Mouse (Mus musculus): ENCODE results near the gene Ephb2. TPM values are rescaled to one million over a fixed set of nuclear protein-coding genes. Genes with fewer than 3 reads are reported as not detected.
A peak's percentile ranks its signal among the peaks of the same experiment; 100 is the strongest.

Ephb2 gene
- polyA plus RNA-seq, 1 experiment from 2014 or later, result 3.3 TPM

DNA sequence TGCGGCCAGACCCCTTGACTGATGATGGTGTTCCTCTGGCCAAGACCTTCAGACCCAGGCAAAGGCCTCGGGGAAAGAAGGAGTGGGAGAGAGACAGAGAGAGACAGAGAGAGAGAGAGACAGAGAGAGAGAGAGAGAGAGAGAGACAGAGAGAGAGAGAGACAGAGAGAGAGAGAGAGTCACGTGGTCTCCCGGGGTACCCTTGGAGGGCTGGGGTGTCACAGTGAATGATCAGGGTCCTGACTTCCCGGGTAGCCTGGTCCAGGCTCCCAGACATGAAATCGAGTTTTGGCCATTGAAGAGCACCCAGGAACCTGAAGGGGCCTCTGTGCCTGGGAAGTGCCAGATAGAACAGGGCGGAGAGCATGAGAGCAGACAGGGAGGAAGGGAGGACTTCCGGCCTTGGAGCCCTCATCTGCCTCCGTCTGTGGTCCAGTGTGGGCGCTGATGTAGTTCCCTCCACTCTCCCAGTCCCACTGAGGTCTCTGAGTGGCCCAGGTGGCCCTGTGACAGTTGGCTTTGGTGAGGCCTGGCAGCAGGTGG, 182.0 kb downstream of the Ephb2 start:
- peak; percentile 13 for DNase-seq (ENCODE audit: low spot score)

DNA sequence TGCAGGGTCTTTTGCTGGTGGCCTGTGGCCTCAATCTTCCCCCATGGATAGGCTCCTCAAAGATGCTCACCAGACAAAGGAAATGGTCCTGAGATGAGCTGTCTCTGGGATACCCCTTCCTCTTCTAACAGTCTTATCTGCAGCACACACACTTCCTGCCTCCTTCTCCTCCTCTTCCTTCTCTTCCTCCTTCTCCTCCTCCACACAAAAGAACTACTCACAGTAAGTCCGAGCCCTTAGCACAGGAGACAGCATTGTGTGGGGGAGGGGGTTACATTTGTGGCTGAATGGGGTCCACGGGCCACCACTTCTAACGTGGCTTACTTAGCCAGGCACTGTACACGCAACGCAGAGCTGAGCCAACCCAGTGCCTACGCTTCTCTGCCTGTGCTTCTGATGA, 182.8 kb downstream of the Ephb2 start:
- no peak for DNase-seq (ENCODE audit: low spot score)

DNA sequence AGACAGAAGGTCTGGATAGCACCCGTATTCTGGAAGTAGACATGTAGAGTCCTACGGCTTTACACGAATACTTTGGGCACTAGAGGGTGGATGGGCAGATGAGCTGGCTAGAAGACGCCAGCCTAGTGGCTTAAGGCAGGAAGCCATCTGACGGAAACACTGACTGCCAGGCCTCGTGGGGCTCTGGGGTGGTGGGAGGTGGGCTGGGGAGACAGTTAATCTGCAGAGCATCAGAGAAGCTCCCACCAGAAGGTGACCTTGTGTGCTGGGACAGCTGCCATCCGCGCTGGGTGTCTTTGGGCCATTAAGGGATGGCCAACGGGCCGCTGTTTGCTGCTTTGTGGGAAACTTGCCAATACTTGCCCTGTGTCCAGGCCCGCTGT, 183.3 kb downstream of the Ephb2 start:
- DNase-seq (ENCODE audit: low spot score), result no peak

DNA sequence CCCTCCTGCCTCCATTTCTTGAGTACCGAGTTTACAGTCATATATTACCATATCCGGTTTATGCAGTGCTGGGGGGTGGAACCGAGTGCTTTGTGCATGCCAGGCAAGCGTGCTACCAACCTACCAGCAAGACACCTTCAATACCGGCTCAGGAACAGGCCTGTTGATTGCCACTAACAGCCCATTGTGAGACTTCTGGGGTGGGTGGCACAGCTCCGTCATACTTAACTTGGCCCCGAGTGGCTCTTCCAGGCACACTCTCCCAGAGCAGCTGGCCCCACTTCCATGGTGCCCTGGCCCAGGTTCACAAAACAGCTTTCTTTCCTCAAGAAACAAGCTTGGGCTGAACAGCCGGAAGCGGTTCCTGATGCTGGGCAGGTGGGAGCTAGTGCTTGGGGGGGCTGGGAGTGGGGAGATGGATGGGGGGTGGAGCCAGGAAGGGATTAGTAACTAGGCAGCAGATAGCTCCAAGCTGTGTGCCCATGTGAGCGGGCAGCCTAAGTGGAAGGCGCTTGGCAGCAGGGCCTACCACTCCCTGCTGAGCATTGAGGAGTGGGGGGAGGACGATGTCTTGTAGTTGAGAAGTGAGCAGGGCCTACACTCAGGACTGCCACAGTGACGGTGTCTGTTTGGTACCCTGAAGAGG, 183.8 kb downstream of the Ephb2 start:
- no peak for DNase-seq (ENCODE audit: low spot score)

DNA sequence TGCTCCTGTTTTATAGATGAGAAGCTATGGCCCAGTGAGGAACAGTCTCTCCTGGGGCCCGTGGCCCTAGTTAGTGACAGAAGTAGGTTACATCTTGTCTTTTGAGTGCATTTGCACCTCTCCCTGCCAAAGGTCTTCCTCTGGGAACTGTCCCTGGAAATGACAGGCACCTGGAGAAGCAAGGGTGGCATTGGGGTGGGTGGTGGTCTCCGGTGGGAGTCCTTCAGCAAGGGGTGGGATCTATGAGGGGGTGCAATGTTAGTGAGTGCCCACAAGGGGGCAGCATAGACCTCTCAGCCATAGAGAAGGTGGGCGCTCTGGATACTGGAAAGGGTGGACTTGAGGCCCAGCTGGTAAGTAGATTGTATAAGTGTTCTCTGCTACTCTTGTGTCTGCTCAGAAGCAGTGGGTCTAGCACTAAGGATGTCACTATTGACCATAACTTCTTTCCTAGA, 184.4 kb downstream of the Ephb2 start:
- DNase-seq (ENCODE audit: low spot score), result peak; percentile 67

DNA sequence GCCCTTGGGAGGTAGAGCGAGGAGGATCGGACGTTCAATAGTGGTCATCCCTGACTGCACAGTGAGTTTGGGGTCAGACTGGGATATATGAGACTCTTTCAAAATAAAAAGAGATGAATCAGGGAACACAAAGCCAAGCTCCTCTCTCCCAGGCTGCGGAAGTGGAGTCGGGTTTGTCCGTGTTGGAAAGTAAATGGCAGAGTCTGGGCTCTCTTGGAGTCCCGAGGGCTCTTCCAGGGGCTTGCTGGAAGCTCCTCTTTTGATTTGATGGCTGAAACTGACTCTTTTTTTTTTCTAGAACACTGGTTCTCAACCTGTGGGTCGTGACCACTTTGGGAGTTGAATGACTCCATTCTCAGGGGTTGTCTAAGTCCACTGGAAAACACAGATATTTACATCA, 185.5 kb downstream of the Ephb2 start:
- DNase-seq (ENCODE audit: low spot score), result no peak

DNA sequence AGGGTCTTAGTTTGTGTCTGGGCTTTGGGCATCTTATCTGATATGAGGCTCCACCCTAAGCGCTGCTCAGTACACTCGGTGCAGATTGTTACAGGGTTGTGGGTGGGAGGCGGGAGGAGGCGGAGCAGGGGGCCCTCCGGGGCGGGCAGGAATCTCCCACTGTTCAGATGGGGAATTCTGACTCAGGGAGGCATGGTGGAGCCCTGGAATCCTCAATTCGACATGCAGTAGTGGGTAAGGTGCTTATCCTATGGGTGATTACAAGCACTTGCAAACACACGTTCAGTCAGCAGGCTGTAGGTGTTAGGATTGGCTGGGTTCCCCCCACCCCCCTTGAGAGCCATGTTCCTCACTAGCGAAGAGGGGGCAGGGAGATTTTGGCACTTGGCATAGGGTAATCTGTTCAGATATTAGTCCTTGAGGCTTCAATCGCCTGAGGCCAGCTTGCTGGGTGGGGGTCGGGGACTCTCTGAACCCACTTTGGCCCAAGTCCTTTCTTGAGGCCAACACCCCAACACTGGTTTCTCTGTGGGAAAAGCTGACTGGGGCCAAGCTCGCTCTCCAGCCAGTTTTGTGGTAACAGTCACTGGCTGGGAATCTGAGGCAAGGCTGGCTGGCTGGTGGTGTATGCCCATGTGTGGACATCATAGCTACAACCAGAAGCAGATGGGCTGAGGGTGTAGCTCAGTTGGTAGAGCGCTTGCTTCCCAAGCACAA, 186.2 kb downstream of the Ephb2 start:
- no peak for DNase-seq (ENCODE audit: low spot score)

DNA sequence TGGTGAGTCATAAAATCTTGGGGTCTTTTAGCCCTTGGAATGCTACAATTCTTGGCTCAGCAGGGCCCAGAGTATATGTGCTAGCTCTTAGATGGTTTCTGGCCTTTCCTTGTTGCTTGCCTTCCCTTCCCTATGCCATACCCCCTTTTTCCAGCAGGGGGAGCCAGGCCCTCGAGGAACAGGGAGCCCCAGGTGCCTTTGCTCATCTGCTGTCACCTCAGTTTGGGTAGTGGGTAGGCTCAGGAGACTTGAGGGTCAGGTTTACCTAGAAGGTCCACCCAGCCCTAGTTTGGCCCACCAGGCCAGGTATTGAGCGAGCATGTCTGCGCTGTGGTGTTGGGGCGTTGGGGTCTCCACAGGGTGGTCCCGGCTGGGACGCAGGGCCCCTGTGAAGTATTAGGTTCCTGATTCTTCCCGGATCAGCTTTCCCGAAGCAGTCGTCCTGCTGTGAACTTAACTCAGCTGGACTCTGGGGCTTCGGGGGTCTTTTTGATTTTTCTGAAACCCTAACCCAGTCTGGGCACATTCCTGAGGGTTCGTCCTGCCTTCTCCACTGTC, 186.8 kb downstream of the Ephb2 start:
- DNase-seq (ENCODE audit: low spot score), result peak; percentile 78

DNA sequence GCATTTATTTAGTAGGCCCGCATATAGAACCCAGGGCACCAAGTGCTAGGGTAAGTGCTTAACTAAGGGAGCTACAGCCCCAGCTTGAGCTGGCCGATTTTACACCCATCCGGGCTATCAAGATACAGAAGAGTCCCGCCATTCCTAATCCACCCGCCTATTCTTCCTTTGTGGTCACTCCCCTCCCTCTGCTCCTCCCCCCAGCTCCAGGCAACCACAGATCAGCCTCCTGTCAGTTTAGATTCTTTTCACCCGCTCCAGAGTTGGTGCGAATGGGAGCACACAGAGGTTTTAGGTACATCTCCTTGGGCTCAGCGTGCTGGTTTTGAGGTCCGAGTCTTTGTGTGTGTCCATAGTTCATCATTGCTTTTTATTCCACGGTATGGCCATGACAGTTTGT, 196.9 kb downstream of the Ephb2 start:
- no peak for DNase-seq (ENCODE audit: low spot score)

DNA sequence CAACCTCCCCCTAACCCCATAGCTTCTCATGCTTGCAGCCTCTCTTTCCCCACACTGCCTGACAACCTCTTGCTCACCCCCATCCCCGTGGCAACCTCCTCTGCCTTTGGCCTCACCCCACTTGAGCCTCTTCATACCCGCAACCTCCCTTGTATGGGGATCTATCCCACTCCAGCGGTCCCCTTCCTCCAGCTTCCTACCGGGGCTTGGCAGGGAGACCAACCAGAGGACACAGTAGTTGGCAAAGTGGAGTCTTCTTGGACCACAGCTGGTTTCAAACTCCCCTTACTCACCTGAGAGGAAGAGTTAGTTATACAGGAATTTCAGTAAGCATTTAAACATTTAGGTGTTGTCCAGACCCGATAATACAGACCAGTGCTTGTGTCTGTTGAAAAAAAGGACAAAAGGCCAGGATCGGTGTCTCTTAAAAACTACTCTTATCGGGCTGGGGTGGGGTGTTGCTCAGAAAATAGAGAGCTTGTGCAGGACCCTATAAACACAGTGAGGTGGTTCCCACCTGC, 197.5 kb downstream of the Ephb2 start:
- no peak for DNase-seq (ENCODE audit: low spot score)

DNA sequence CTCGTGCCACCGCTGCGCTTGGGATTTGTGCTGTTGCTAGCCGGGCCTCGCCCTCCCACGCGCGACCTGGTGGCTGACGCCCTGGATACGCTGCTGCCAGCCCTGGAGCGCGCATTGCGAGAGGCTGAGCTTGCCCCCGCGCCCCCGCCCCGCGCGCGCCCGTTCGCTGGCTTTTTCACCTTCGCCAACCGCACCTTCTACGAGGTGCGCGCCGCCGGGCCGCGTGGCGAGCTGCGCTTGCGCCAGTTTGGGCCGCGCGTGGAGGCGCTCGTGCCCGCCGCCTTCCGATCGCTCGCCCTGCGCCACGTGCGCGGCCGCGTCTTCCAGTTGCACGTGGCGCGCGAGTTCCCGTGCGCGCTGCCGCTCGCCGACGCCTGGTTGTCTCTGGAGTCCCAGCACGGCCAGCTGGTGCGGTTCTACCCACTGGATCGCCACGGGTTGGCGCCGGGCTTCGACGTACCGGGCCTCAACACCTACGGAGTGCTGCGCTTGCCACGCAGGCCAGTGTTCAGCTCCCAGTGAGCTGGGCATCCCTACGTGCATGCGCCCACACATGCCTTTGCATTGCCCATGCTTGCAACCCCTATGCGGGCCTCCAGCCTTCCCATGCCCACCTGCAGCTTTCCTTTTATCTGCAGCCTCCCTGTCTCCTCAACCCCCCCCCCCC, 198.1 kb downstream of the Ephb2 start:
- peak; percentile 72 for DNase-seq (ENCODE audit: low spot score)

DNA sequence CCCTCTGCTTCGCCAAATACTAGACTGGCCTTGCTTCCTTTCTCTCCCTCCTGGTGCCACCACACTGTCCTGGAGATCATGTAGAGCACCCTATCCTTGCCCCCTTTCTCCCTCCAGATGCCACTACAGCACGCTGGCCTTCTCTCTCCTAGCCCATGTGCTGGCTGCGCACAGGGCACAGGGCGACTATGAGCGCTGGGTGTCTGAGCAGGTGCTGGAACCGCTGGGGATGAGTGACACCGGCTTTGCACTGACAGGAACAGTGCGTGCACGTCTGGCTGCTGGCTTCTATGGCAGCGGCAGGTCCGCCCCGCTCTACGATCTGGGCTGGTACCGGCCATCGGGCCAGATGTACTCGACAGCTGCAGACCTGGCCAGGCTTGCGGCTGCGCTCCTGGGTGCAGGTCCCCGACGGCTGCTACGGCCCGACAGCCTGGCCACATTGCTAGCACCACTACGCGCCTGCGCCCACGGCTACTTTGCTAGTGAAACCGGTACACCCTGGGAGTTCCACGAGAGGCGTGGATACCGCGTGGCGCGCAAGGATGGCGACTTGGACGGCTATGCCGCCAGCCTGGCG, 198.7 kb downstream of the Ephb2 start:
- no peak for DNase-seq (ENCODE audit: low spot score)

DNA sequence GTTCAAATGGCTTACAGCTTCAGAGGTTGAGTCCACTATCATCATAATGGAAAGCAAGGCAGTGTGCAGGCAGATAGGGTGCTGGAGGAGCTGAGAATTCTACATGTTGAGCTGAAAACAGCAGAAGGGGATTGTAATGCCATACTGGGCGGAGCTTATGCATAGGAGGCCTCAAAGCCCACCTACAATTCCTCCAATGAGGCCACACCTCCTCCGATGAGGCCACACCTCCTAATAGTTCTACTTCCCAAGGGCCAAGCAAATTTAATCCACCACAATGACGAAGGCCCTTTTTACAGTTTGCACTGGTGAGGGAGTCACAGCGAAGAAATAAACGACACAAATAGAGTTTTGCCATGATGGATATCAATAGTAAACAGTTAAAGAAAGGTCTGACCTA, 199.3 kb downstream of the Ephb2 start:
- no peak for DNase-seq (ENCODE audit: low spot score)

DNA sequence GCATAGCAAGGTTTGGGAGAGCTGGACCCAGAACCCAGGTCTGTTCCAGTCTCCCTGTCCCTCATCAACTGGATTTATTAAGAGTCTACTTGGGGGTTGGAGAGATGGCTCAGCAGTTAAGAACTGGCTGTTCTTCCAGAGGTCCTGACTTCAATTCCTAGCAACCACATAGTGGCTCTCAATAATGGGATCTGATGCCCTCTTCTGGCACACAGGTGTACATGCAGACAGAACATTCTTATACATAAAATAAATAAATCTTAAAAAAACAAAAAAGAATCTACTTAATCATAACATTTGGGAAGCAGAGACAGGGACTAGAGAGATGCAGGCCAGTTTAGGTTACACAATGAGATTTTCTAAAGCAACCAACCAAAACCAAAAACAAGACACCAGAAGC, 199.8 kb downstream of the Ephb2 start:
- no peak for DNase-seq (ENCODE audit: low spot score)

DNA sequence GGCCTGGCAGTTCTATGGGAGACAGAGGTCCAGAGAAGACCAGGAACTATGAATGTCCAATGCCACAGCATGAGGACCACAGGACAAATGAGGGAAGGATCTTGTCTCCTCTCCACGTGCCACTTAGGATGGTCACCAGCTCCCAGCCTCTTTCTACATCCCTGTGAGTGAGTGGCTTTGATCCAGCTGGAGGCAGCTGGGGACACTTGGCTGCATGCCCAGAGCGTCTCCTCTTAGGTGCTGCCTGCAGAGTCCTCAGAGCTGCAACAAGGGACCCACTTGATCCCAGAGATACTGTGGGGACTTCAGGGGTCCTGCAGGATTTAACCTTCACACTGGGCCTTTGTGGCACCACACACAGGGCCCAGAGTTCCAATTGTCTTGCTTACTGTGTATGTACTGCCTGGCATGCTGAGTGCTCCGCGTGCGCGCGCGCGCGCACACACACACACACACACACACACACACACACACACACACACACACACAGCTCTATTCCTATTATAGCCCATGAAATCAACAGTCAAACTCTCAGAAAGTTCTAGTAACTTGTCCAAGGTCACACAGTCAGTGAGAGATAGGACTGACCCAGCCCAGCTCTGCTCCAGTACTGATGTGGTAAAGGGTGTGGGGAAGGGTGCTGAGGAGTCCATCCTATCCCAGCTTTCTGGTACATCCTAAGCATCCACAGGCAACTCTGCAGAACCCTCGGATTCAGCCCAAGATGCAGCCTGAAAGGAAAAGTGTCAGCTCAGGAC, 204.4 kb downstream of the Ephb2 start:
- DNase-seq (ENCODE audit: low spot score), result no peak

DNA sequence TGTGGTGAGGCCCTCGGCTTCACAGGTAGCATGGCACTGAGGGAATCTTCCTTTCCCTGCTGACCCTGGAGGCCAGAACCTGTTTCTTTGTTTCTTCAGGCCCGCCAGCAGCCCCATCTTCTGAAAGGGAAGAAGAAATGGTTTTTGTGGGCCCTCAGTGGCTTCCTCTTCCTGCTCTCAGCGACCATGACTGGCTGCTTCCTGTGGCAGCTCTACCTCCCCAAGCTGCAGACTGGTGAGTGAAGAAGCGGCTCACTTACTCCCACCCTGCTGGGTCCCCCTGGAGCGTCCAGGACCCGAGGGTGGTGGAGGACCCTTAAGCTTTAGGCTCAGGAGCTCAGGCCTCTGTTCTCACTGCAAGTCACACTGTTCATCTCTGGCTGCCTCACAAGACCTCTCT, 209.2 kb downstream of the Ephb2 start:
- DNase-seq (ENCODE audit: low spot score), result peak; percentile 65

DNA sequence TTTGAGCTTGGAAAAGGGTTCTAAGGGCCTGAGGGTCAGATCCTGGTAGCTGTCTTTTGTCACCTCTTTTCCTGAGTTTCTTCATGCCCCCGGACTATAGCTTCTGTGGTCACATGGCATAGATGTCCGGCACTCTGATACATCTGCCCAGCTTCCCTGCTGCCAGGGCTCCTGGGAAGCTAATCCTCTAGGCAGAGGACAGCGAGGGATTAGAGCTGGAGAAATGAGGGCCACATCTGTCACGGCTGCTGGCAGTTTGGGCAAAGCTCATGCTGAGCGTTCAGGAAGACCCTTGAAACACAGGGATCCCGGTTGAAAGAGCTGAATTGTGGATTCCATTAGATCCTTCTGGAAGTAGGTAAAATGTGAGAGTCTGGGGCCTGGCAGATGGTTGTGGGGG, 213.4 kb downstream of the Ephb2 start, which contains the start of gene Lactbl1:
Lactbl1 (plus strand) TSS at position 234 of the 400 bp plus-strand sequence.
- no peak for DNase-seq (ENCODE audit: low spot score)

DNA sequence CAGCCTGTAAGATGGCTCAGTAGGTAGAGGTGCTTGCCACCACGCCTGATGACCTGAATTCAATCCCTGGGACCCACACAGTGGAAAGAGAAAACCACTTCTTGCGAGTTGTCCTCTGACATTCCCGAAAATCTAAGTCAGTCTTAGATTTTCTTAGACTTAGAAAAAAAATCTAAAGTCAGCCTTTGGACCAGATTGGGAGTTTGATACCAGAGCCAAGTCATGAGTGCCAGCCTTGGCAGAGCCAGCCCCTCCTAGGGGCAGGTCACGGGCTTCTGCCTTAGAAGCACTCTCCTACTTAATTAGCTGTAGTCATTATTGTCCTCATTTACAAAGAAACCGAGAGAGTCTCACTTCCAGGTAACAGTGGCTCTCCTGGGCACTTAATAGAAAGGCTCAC, 213.8 kb downstream of the Ephb2 start:
- DNase-seq (ENCODE audit: low spot score), result no peak

DNA sequence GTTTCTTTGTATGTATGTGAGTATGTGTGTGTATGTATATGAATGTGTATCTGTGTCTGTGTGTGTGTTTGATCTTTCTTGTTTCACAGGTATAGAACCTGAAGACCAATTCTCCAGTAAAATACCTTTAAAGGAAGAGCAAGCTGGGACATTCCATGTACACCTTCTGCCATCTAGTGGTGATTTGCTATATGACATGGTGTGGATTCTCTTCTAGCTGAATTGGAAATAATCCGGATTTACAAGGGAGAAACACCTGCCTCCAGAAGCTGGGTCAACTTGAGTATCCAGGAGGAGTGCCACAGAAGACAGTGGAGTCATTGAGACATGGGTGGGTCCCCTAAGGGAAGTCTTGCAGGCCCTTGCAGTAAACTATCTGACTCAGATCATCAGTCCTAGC, 214.5 kb downstream of the Ephb2 start:
- DNase-seq (ENCODE audit: low spot score), result peak; percentile 73

DNA sequence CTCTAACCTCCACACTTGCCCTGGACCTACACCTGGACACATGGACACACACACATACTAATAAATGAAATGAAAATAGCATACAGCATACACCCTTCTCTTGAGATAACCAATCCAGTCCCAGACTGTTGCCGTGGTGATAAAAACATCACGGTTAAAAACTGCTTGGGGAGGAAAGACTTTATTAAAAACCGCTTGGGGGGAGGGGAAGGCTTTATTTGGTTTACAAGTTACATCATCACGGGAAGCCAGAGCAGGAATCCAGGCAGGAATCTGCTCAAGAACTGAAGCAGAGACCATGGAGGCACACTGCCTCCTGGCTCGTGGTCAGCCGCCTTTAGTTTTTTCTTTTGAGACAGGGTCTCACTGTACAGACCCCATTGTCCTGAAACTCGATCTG, 222.1 kb downstream of the Ephb2 start:
- no peak for DNase-seq (ENCODE audit: low spot score)
